Mouse (Mus musculus): Measurements from ENCODE around the gene Ap2a1.

- TF ChIP-seq CTCF (IDR thresholded peaks at IDR 0.05; ENCODE audit: borderline replicate concordance, insufficient read depth, low read depth, low read length) (no peak), POLR2A (IDR thresholded peaks at IDR 0.05; ENCODE audit: borderline replicate concordance, insufficient read depth, low read length) (no peak)
Measured at GRCm38 (mm10) chr7:44871181-44871580, 58.1 kb downstream of the Ap2a1 start.
